Mouse (Mus musculus) liver, embryonic 15.5 days (tissue): ENCODE results near the gene Wdr4. TPM values are rescaled to one million over a fixed set of nuclear protein-coding genes. Genes with fewer than 3 reads are reported as not detected.

Experiments used
- ATAC-seq: fragments of 200-750 bp; cut with Nextera tagmentation; 2 replicates; pipeline ENCODE4 v1.8.0; 2017; ENCODE audit warnings: moderate number of reproducible peaks, mild to moderate bottlenecking, moderate library complexity; ENCODE audit not compliant: insufficient read depth
- H3K27ac ChIP-seq: fragments of 300-500 bp; sonication (generic); replicated peaks from 2 replicates; pipeline ENCODE4 v1.5.1; 2015; ENCODE audit warnings: mild to moderate bottlenecking, inconsistent platforms
- H3K27me3 ChIP-seq: fragments of 300-500 bp; sonication (generic); 2 replicates; pipeline ENCODE4 v1.6.1; 2015; ENCODE audit warnings: mild to moderate bottlenecking, inconsistent platforms
- H3K36me3 ChIP-seq: fragments of 300-500 bp; sonication (generic); replicated peaks from 2 replicates; pipeline ENCODE4 v1.6.1; 2015; ENCODE audit warnings: moderate library complexity, mild to moderate bottlenecking, inconsistent platforms
- H3K4me1 ChIP-seq: fragments of 300-500 bp; sonication (generic); replicated peaks from 2 replicates; pipeline ENCODE4 v1.6.1; 2015; ENCODE audit warnings: inconsistent platforms
- H3K4me2 ChIP-seq: fragments of 300-500 bp; sonication (generic); 2 replicates; pipeline ENCODE4 v1.6.1; 2015; ENCODE audit warnings: moderate library complexity, mild to moderate bottlenecking, inconsistent platforms
- H3K4me3 ChIP-seq: fragments of 300-500 bp; sonication (generic); replicated peaks from 2 replicates; pipeline ENCODE4 v1.5.1; 2015; ENCODE audit warnings: mild to moderate bottlenecking, inconsistent platforms
- H3K9ac ChIP-seq: fragments of 300-500 bp; sonication (generic); 2 replicates; pipeline ENCODE4 v1.6.1; 2015; ENCODE audit warnings: moderate library complexity, mild to moderate bottlenecking, inconsistent platforms
- H3K9me3 ChIP-seq: fragments of 300-500 bp; sonication (generic); replicated peaks from 2 replicates; pipeline ENCODE4 v1.6.1; 2016; ENCODE audit warnings: inconsistent platforms
- WGBS: fragments of 180-500 bp; shearing (Covaris S2); methylation state at CpG from one replicate; pipeline ENCODE4 v1.1.7; 2015; ENCODE audit warnings: mixed read lengths; ENCODE audit not compliant: insufficient replicate concordance; 5-methylcytosine and 5-hydroxymethylcytosine counted together
- polyA plus RNA-seq: library from polyadenylated mRNA; unstranded; fragments of >200 nt; fragmentation: Nextera tagmentation; extraction: Ambion mirVana; gene quantifications from 2 replicates; pipeline ENCODE4 v1.2.1, GENCODE M21; 2015

Gene Wdr4
- polyA plus RNA-seq, 1 experiment from 2014 or later, result 21.4 TPM

DNA sequence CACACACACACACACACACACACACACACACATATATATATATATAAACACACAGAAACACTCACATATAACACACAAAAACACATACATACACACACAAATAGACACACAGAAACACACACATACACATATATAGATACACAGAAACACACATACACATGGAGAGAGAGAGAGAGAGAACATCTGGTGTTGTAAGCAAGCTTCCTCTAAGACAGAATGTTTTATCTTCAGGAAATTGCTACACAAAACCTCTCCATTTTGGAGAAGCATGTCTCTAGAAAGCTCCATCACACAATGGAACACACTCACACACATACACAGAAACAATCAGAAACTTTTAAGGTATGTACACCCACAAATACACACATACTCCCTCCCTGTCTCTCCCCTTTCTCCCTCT lies 28.4 kb downstream of the Wdr4 start:
- H3K4me3 ChIP-seq, result no peak overlapping the region
- H3K4me2 ChIP-seq, result no peak overlapping the region
- no peaks in the 10 kb centered on the region for H3K9me3 ChIP-seq
- no peaks in the 10 kb centered on the region for H3K27me3 ChIP-seq
- H3K27ac ChIP-seq, result no peak overlapping the region
- H3K4me1 ChIP-seq, result no peaks in the 10 kb centered on the region
- H3K36me3 ChIP-seq, result peaks cover 15% of the 10 kb centered on the region
- no peak overlapping the region for H3K9ac ChIP-seq
- ATAC-seq, result no peak

DNA sequence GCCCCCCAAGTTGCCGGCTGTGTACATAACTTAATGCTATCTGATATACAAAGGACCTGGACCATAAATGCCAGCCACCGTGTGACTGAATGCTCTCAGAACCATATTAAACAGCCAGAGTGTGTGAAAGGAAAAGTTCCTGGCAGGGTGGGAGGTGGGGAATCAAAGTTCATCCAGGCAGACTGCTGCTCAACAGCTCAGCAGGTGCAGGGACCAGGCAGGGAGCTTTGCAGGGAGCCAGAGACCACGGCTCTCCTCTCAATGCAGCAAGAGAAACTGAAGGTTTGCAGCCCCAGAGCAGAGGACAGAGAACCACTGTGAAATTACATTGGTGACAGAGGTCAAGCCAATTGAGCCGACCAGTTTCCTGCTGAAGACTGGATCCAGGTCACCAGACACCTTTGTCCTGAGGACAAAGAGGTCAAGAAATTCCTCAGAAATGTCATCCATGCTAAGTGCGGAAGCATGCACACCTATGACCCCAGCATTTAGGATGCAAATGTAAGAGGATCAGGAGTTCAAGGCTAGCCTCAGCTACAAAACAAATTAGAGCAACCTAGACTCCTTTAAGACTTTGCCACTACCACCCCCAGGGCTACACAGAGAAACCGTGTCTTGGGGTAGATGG lies 32.2 kb downstream of the Wdr4 start:
- Histone ChIP-seq H3K36me3 (no peaks in the 10 kb centered on the region), H3K9me3 (no peaks in the 10 kb centered on the region), H3K27ac (no peak overlapping the region), H3K27me3 (no peaks in the 10 kb centered on the region), H3K4me2 (no peak overlapping the region), H3K9ac (no peak overlapping the region), H3K4me3 (no peak overlapping the region), H3K4me1 (no peaks in the 10 kb centered on the region)
- 41% methylated on average over 6 of the region's 6 CpGs for WGBS
- no peak for ATAC-seq

DNA sequence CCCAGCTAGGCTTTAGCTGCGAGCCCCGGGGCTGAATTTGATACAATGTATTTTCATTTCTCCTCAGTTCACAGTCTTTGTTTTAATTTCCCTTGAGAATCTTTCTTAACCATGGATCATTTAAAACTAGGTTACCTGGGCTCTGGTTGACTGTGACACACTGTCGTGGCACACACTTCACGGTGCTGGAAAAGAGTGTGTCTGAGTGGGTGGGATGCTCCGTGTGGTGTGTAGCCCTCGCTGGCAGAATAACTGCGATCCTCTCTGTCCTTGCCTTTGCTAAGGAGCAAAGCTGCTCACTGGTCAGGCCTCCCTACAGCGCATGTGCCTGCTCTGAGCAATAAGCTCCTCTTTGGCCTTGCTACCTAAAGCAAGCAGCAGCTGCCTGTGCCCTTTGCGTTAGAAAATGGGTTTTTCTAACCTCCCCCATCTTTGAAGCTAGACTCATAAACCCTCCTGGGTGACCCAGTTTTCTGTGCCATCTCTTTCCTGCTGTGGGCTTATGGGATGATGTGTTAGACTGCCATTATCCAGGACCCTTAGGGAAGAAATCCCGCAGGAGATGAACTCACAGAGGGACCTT lies 33.1 kb downstream of the Wdr4 start:
- H3K4me3 ChIP-seq, result no peak overlapping the region
- ATAC-seq, result no peak
- no peaks in the 10 kb centered on the region for H3K4me1 ChIP-seq
- H3K9me3 ChIP-seq, result no peaks in the 10 kb centered on the region
- H3K36me3 ChIP-seq, result no peaks in the 10 kb centered on the region
- no peaks in the 10 kb centered on the region for H3K27me3 ChIP-seq
- WGBS, result 71% methylated on average over 10 of the region's 10 CpGs
- H3K9ac ChIP-seq, result no peak overlapping the region
- H3K27ac ChIP-seq, result no peak overlapping the region
- no peak overlapping the region for H3K4me2 ChIP-seq

DNA sequence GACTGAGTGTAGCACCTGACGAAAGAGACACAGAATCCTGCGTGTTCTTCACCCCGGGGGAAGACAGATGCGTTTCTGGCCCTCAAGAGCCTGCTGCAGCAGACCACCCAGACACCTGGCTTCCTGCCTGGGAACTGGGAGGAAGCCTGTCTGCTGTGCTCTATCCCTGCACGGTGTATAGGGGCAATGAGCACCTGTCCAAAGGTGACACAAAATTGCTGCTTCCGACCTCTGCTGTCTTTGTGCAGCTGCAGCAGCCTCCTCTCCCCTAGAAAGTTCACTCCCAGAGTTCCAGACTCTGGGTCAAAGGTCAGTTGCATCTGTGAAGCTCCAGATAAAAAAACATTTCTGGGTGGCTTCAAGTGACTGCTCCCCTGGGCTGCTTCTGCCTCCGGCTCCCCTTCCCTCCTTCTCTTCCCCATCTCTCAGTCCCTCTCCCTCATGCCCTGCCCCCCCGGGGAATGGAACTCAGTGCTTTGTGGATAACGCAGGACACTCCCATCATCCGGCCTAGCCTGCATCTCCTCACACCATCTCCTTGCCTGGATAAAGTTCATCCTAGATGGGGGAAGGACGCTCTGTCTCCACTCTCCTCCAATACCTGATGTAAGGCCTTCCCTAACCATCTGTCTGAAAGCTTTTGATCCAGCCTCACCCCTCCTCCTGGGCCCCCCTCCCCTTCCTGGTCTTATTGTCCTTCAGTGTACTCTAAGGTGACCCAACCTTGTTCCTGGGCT lies 40.5 kb downstream of the Wdr4 start:
- 52% methylated on average over 11 of the region's 11 CpGs for WGBS
- H3K9ac ChIP-seq, result no peak overlapping the region
- H3K4me3 ChIP-seq, result no peak overlapping the region
- no peaks in the 10 kb centered on the region for H3K9me3 ChIP-seq
- no peak for ATAC-seq
- 0 out of 2 replicates have a peak, but pooled peaks cover 7% of the 10 kb centered on the region for H3K4me1 ChIP-seq
- H3K27ac ChIP-seq, result no peak overlapping the region
- H3K36me3 ChIP-seq, result no peaks in the 10 kb centered on the region
- no peaks in the 10 kb centered on the region for H3K27me3 ChIP-seq
- H3K4me2 ChIP-seq, result no peak overlapping the region

DNA sequence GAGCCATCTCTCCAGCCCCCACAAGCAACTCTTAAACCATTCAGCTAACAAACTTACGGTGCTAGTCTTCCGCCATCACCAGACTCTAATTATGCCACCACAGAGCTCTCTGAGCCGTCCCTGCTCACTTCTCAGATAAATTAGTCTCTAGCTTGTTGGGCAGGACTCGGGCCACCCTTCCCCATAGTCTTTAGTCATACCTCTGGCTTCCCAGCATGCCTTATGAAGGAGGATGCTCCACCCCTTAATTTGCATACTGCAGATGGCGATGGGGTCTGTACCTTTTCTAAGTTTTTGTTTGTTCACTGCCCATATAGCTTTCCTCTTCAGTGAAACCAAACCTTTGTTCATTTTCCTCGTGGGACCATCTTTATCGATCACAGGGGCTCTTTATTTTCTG lies 41.2 kb downstream of the Wdr4 start:
- Histone ChIP-seq H3K27ac (no peak overlapping the region), H3K9me3 (no peaks in the 10 kb centered on the region), H3K9ac (no peak overlapping the region), H3K27me3 (no peaks in the 10 kb centered on the region), H3K4me1 (0 out of 2 replicates have a peak, but pooled peaks cover 7% of the 10 kb centered on the region), H3K36me3 (no peaks in the 10 kb centered on the region), H3K4me2 (no peak overlapping the region), H3K4me3 (no peak overlapping the region)
- 60% methylated on average over 7 of the region's 7 CpGs for WGBS
- ATAC-seq, result no peak

DNA sequence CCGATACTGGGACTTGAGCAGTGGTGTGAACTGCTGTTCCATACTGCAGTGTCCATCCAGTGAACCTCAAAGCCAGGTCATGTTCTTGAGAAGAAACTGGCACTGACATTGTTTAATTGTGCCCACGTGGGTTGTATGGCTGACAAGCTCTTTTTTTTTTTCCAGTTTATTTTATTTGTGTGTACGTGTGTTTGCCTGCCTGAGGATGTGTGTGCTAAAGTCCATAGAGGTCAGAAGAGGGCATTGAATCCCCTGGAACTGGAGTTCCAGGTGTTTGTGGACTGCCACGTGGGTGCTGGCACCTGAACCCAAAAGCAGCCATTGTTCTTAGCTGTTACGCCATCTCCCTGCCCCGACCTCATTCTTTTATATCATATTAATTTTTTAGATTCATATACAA lies 45.4 kb downstream of the Wdr4 start:
- 54% methylated on average over 6 of the region's 6 CpGs for WGBS
- Histone ChIP-seq H3K9me3 (no peaks in the 10 kb centered on the region), H3K4me1 (0 out of 2 replicates have a peak, but pooled peaks cover 5% of the 10 kb centered on the region), H3K4me3 (no peak overlapping the region), H3K27ac (no peak overlapping the region), H3K4me2 (no peak overlapping the region), H3K9ac (no peak overlapping the region), H3K36me3 (no peaks in the 10 kb centered on the region), H3K27me3 (no peaks in the 10 kb centered on the region)
- no peak for ATAC-seq

DNA sequence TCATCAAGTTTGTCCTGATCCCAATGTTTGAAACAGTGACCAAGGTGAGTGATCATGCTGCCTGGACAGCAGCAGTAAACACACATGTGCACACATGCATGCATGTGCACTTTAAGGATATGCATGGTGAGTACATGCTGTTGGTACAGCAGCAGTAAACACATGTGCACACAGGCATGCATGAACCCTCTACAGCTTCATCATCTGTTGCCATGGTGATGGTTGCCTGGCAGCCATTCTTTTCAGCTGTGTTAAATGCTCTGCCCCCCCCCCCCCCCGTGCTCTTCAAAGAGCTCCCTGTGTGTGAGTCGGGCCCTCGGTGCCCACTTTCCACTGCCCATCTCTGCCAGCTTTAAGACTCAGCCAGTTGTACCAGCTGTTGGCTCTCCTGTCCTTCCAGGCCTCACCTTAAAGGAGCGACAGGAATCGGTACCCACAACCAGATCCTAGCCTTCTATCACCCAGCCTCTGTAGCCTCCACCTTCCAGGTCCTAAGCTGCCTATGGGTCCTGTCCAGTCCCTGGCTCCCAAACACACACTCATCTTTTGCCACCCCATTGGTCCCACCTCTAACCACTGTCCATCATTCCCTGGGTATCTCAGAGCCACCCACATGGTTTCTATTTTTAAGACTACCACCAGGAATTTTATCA lies 48.9 kb downstream of the Wdr4 start:
- no peaks in the 10 kb centered on the region for H3K27me3 ChIP-seq
- H3K4me3 ChIP-seq, result no peak overlapping the region
- H3K36me3 ChIP-seq, result no peaks in the 10 kb centered on the region
- WGBS, result 78% methylated on average over 5 of the region's 5 CpGs
- no peak overlapping the region for H3K27ac ChIP-seq
- no peak for ATAC-seq
- no peak overlapping the region for H3K4me2 ChIP-seq
- no peak overlapping the region for H3K9ac ChIP-seq
- no peaks in the 10 kb centered on the region for H3K4me1 ChIP-seq
- H3K9me3 ChIP-seq, result no peaks in the 10 kb centered on the region

DNA sequence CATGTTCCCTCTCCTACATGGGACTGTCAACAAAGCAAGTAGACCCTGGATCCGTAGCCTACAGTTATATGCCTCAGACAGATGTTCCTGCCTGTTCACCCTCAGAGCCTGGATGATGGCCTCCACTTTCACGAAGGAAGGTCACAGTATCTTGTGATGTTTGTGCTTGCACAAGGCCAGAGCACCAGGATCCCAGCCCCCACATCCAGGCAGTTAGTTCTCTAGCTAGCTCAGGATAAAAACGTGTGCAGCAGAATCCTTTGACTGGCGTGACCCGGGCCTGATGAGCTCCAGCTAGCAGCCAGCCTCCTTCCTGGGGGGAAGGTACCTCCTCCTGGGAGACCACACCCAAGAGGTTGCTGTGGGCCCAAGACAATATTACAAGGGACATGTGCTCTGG lies 51.3 kb downstream of the Wdr4 start:
- 43% methylated on average over 5 of the region's 5 CpGs for WGBS
- Histone ChIP-seq H3K4me3 (no peak overlapping the region), H3K27ac (no peak overlapping the region), H3K27me3 (no peaks in the 10 kb centered on the region), H3K9ac (no peak overlapping the region), H3K4me2 (no peak overlapping the region), H3K36me3 (no peaks in the 10 kb centered on the region), H3K4me1 (no peaks in the 10 kb centered on the region), H3K9me3 (no peaks in the 10 kb centered on the region)
- ATAC-seq, result no peak

DNA sequence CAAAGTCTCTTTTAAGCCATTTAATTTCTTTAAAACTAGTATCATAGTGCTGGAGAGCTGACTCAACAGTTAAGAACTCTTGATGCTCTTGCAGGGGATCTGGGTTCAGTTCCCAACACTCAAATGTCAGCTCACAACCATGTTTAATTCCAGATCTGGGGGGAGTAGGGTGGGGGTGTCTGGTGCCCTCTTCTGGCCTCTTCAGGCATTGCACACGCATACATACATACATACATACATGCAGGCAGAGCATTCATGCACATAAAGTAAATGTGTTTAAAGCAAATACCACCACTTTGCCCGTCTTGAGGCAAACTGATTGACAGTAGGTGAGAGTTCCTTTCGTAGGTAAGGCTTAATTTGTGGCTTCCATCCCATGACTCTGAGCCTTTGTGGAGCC lies 52.9 kb downstream of the Wdr4 start:
- H3K27me3 ChIP-seq, result no peaks in the 10 kb centered on the region
- no peaks in the 10 kb centered on the region for H3K4me1 ChIP-seq
- H3K9ac ChIP-seq, result no peak overlapping the region
- ATAC-seq, result no peak
- no peaks in the 10 kb centered on the region for H3K36me3 ChIP-seq
- H3K4me3 ChIP-seq, result no peak overlapping the region
- 55% methylated on average over 3 of the region's 3 CpGs for WGBS
- H3K4me2 ChIP-seq, result no peak overlapping the region
- H3K27ac ChIP-seq, result no peak overlapping the region
- no peaks in the 10 kb centered on the region for H3K9me3 ChIP-seq

DNA sequence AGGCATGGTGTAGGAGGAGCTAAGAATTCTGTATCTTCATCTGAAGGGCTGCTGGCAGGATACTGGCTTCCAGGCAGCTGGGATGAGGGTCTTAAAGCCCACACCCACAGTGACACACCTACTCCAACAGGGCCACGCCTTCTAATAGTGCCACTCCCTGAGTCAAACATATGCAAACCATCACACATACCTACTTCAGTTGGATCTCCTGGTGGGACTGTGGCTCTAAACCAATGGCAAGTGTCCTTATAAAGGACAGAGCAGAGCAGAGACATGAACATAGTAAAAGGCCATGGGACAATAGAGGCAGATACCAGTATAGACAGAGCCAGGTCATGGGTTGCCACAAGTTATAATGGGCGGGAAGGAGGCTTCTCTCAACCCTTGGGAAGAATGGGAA lies 57.3 kb downstream of the Wdr4 start:
- Histone ChIP-seq H3K27ac (no peak overlapping the region), H3K36me3 (no peaks in the 10 kb centered on the region), H3K4me1 (no peaks in the 10 kb centered on the region), H3K4me3 (no peak overlapping the region), H3K4me2 (no peak overlapping the region), H3K9ac (no peak overlapping the region), H3K9me3 (no peaks in the 10 kb centered on the region), H3K27me3 (no peaks in the 10 kb centered on the region)
- 54% methylated on average over 2 of the region's 2 CpGs for WGBS
- no peak for ATAC-seq

DNA sequence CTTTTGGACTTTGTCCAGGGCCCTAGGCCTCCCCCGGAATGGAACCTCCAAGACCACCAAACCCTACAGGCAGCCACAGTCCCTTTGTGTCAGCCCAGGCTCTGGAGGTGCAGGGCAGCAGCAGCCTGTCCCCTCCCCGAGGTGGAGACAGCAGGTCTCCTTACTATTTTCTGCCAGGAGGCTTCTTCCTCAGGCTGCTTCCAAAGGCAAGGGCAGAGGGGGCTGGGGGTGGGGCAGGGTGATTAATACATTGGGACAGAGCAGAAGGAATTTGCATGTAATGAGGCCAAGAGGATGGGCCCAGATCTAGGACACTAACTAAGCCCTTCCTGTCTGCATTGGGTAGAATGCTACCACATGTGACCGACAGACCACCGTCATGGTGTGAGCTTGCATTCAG lies 59.4 kb downstream of the Wdr4 start:
- no peaks in the 10 kb centered on the region for H3K36me3 ChIP-seq
- WGBS, result 67% methylated on average over 4 of the region's 4 CpGs
- ATAC-seq, result no peak
- no peaks in the 10 kb centered on the region for H3K9me3 ChIP-seq
- H3K4me1 ChIP-seq, result no peaks in the 10 kb centered on the region
- H3K9ac ChIP-seq, result no peak overlapping the region
- H3K27me3 ChIP-seq, result no peaks in the 10 kb centered on the region
- no peak overlapping the region for H3K4me3 ChIP-seq
- H3K27ac ChIP-seq, result no peak overlapping the region
- H3K4me2 ChIP-seq, result no peak overlapping the region
